Mouse (Mus musculus) urinary bladder, postnatal 10 days (tissue): ENCODE results near the gene Reg3g.
"Not testable (repeated sequence)": the region's sequence is repeated elsewhere in the genome, so short reads cannot be mapped to it uniquely, and the experiment has no call there.

Experiments used
- DNase-seq: peaks from one replicate; pipeline ENCODE4 v3.0.0; 2022; ENCODE audit warnings: low spot score

The Reg3g gene

GRCm38 (mm10) chr6:78468772-78469171, at the start of gene Reg3g:
Gene Reg3g (minus strand): TSS chr6:78468872.
- DNase-seq: no peak

- no peak for DNase-seq
Observed at GRCm38 (mm10) chr6:78515777-78516446, 47.2 kb upstream of the Reg3g start.

GRCm38 (mm10) chr6:78512833-78513232, 44.2 kb upstream of the Reg3g start:
- no peak for DNase-seq

GRCm38 (mm10) chr6:78510173-78510900, 41.7 kb upstream of the Reg3g start:
- DNase-seq: no peak

- no peak for DNase-seq
Observed at GRCm38 (mm10) chr6:78505745-78506144, 37.1 kb upstream of the Reg3g start.

GRCm38 (mm10) chr6:78494633-78495032, 26.0 kb upstream of the Reg3g start:
- DNase-seq: no peak

GRCm38 (mm10) chr6:78469287-78469686, 615 bp upstream of the Reg3g start:
- DNase-seq: no peak

DNA sequence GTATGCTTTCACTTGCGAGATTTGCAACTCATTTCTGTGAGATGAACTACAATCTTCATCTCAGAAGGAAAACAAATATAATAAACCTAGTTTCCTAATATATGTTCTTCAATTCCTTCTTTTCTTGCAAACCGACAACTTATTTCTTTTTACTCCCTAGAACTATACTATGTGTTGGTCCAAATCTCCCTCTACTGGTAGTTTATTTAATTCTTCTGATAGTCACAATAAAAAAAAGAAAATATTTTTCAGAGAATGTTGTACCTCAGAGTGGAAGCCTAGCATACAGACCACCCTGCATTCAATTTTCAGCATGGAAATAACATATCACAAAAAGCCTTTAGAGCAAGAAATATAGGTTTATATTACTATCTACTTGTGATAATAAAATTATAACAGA, 5.4 kb downstream of the Reg3g start:
- DNase-seq: no peak

GRCm38 (mm10) chr6:78462360-78462759, 6.3 kb downstream of the Reg3g start:
- no peak for DNase-seq

DNA sequence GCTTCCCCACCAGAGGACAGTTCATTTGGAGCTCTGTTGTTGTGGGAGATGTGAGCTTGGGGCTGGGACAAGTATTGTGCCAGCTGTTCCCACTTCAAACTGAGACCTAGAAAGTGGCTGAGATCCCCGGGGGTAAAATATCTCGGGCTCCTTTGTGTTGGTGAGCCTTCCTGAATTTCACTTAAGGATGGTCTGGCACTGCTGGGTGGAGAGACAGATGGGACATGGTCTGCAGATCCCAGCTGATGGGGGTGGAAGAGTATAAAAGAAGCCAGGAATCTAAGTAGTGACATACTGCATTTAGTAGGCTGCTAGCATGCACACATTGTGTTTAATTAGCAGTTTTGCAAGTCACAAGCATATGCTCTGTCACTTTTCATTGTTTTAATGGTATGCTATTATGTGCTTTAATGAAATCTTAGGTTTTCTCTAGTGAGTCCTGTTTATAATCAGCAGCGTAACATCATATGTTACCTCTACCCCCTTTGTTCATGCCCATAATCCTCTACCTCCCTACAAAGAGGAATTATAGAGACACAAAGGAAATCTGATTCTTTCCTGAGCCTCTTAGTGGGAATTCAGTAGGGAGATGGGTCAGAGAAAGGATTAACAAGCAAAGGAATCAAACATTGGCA, 8.4 kb downstream of the Reg3g start:
- DNase-seq: no peak

DNA sequence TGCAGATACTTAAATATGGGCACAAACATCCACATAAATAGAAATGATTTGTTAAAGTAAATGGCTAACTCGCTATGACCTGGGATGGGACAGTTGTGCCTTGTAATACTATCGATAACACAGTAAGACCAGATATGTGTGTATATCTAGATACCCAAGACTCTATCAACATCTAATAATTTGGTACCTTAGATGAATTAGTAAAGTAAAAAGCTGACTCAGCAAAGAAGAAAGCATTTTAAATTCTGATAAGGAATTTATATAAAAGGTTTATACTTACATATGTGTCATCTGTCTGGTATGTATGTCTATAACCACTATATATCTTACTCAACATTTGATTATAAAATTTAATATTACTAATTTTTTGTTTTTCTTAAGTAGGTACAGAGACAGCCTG, 15.9 kb downstream of the Reg3g start:
- no peak for DNase-seq

DNA sequence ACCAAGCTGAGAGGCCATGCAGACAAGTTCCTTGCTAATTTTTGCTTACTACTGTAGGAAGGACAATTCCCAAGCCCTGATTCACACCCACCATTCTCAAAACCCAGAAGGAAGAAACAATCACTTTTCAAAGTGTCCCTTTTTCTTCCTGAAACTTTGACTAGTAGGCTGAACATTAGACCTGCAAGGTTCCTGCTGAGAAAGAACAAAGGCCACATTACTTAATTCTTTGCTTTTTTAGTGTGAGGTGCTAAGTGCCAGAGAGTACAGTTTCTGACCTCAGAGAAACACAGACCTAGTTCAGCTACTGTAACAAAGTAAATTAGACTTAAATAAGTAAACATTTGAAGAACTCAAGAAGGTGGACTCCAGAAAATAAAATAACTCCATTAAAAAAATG, 20.3 kb downstream of the Reg3g start:
- no peak for DNase-seq

GRCm38 (mm10) chr6:78447202-78447601, 21.5 kb downstream of the Reg3g start:
- DNase-seq: no peak

GRCm38 (mm10) chr6:78425497-78425896, 43.2 kb downstream of the Reg3g start:
- DNase-seq: no peak

GRCm38 (mm10) chr6:78422411-78422810, 46.3 kb downstream of the Reg3g start, which contains the start of gene Reg1:
Gene Reg1 (plus strand): TSS chr6:78422711.
- DNase-seq: not testable (repeated sequence)
